Mouse (Mus musculus) cerebellum, adult (tissue): ENCODE data around the gene Hist1h4f.
"Not testable (repeated sequence)": the region's sequence is repeated elsewhere in the genome, so short reads cannot be mapped to it uniquely, and the experiment has no call there.

Source experiments
- ATAC-seq: cut with Nextera tagmentation; 2 replicates; pipeline ENCODE4 v1.9.2; 2017; ENCODE audit warnings: mild to moderate bottlenecking, moderate library complexity, mixed read lengths; ENCODE audit not compliant: insufficient number of reproducible peaks, low FRiP score, low TSS enrichment

Hist1h4f gene

DNA sequence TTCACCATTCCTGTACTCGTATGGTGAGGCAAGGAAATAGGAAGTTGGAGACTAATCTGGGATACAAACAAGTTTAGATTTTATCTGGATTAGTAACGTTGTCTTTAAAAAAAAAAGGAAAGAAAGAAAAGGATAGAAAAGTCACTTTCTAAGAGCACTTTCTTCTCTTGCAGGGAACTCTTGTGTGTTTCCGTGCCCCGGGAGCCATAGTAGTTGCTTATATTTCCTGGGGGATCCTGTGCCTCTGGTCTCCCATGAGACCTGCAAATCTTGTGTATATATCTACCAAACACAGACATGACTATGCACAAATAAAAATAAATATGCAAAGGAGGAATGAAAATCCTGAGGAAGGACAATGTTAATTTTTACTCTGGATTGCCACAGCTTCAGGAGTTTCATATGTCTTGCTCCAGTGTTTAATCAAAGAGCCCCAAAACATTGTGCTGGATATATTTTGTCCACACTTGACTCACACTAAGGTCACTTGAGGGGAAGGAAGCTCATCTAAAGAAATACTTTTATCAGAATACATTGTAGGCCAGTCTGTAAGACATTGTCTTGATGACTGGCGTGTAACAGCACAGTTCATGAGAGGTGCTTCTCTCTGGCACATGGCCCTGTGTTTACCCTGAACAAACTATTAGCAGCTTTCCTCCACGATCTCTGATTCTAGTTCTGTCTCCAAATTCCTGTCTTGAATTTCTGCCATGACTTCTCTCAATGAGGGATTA, 25.6 kb upstream of the Hist1h4f start:
- no peak for ATAC-seq

DNA sequence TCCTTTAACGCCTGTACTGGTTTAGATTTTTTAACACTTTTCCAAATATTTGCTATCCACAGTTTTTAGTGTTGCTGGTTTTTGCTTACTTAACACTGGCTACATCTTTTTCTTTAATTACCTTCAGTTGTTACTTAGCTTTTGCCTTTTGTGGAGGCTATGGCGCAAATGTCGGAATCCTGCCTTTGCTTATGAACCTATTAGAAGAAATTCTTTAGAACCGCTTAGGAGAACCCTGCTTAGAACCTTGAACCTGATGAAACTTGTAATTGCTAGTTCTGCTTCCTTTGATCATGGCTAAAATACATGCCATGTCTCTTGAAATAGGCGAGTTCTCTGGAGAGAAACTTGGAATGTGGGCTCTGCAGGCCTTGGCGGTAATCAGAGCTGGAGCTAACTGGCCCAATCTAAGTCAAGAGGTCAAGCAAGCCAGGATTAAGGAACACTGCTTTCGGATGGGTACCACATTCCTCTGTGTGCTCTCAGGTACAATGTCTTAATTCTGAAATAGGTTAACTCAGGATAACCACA, 25.0 kb upstream of the Hist1h4f start:
- no peak for ATAC-seq

DNA sequence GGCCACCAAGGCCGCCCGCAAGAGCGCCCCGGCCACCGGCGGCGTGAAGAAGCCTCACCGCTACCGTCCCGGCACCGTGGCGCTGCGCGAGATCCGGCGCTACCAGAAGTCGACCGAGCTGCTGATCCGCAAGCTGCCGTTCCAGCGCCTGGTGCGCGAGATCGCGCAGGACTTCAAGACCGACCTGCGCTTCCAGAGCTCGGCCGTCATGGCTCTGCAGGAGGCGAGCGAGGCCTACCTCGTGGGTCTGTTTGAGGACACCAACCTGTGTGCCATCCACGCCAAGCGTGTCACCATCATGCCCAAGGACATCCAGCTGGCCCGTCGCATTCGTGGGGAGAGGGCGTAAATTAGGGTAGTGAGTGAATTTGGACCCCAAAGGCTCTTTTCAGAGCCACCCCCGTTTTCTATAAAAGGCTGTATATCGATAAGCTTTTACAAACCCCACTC, 24.4 kb upstream of the Hist1h4f start:
- not testable (repeated sequence) for ATAC-seq

DNA sequence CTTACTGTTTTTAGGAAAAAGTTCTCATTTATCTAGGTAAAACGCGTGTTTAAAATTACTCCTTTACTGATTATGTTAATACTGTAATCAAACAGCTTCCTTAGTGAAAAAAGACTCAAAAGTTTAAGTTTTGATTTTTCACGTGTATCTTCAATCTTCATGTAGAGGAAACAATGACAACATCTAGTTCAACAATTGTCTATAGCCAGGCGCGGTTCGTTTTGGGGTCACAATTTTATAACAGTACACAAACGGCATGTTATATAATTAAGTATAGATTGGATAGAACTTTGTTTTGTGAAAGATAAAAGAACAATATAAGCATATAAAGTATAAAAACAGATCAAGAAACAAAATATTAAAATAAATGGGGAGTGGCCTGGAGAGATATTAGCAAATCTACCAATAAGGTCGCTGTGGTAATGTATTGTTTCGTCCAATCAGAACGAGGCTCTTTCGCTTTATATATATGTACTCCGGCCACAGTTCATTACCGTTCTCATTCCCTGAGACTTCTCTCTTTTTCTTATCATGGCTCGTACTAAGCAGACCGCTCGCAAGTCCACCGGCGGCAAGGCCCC, 23.9 kb upstream of the Hist1h4f start, which contains the start of gene Hist1h3d:
TSS of gene Hist1h3d (plus strand) at position 493 of the 581 bp plus-strand sequence.
- ATAC-seq, result no peak

DNA sequence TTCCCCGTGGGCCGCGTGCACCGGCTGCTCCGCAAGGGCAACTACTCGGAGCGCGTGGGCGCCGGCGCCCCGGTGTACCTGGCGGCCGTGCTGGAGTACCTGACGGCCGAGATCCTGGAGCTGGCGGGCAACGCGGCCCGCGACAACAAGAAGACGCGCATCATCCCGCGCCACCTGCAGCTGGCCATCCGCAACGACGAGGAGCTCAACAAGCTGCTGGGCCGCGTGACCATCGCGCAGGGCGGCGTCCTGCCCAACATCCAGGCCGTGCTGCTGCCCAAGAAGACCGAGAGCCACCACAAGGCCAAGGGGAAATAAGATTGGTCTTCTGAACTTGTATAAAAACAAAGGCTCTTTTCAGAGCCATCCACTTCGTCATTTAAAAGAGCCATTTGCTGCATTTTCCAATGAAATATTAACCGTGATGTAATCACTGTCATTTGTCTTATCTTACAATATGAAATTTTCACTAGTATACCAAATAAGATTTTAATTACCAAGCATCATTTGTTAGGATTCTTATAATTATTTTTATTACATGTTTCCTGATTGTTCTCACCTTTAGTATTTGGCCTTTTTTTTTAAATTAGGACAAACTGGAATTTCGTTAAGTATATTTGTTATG, 23.2 kb upstream of the Hist1h4f start:
- ATAC-seq, result not testable (repeated sequence)

DNA sequence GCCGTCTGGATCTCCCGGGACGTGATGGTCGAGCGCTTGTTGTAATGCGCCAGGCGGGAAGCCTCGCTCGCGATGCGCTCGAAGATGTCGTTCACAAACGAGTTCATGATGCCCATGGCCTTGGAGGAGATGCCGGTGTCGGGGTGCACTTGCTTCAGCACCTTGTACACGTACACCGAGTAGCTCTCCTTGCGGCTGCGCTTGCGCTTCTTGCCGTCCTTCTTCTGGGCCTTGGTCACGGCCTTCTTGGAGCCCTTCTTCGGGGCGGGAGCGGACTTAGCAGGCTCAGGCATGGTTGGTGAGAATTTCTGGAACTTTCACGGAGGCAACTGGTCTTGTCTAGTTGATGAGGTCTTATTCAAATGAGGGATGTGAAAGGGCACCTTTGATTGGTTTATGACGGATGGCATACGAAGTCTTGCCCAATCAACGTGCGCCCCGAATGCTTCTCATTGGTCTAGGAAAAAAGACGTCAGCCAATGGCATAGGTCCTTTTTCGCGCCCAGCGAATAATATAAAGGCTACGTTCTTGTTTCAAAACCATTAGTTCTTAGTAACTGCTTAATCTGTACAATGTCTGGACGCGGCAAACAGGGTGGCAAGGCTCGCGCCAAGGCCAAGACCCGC, 22.6 kb upstream of the Hist1h4f start, which contains the start of the genes Hist1h2bf and Hist1h2ad:
TSS of gene Hist1h2bf (minus strand) at position 299 of the 627 bp plus-strand sequence.
TSS of gene Hist1h2ad (plus strand) at position 484 of the 627 bp plus-strand sequence.
- ATAC-seq, result peak; percentile 90

DNA sequence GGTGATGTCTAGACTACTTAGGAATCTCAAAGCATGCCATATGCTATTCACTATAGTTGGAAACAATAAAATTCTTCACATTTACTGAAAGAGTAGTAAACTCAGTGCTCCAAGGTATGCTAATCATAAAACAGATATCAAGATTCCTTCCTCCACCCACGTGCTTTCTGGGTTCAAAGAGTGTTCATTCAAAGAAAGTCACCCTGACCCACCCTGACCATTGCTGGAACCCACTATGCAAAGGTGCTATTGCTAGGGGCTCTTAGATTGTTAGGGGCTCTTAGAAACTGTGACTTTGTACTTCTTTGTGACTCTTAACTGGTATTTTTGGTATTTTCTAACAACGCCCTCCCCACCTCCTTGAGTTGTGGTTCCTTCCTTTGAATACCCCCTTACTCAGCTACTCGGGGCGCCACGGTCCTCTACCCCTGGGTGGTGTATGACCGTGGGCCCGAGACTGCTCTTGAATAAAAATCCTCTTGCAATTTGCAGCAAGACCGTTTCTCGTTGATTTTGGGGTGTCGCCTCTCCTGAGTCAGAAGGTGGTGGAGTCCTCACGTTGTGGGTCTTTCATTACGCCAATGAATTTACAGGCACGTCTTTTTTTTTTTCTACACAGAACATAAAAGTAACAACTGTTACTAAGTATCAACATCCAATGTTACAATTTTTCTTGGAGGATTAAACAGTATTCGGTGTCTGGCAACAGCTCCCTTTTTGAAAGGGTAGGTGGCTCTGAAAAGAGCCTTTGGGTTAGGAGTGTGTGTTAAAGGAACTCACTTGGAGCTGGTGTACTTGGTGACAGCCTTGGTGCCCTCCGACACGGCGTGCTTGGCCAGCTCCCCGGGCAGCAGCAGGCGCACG, 21.8 kb upstream of the Hist1h4f start:
- not testable (repeated sequence) for ATAC-seq

DNA sequence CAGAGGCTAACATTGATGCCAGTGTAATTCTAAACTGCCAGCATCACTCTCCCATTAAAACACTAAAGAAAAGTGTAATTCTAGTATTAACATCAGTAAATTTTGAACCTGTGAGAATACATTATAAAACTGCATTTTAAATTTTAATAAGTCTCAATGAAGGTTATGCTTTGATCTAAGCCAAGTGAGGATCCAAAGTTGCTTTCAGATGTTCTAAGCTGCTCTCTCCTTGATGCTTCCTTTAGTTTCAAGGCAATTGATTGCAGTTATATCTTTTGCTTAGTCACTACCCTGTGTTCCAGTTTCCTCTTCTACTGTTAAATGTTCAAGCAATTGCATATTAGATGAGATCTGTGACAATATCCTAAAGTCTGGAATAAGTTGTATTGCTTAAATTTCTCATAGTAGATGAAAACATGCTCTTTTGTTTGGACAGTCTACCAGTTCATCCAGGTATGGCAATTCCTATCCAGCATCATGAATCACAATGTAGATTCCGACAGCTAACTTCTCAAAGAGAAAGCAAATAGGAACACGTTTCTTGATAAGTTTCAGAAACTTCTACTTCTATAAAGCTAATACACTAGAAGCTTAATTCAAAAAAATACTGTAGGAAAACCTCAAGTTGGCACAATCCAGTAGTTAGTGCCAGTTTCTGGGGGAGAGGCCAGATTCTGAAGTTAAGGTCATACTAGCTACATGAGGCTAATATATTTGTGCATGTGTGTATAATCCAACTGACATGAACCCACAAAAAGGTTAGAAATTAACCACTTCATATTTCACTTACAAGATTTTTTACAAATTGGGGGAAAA, 21.0 kb upstream of the Hist1h4f start:
- no peak for ATAC-seq

DNA sequence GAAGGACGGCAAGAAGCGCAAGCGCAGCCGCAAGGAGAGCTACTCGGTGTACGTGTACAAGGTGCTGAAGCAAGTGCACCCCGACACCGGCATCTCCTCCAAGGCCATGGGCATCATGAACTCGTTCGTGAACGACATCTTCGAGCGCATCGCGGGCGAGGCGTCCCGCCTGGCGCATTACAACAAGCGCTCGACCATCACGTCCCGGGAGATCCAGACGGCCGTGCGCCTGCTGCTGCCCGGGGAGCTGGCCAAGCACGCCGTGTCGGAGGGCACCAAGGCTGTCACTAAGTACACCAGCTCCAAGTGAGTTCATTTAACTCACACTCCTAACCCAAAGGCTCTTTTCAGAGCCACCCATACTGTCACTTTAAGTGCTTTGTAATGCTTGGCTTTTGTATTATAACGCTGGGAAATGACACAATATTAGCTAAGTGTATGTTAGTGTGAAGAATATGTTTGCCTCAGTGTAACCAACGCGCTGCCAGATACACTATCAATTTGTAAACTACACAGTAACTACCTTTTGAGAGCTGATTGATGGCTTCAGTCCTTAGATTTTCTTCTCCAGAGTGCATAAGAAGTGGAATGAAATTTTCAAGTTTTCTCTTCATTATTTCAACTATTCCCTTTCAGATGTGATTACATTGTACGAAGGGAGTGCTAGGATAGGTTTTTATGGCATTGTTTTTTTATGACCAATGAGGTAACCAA, 20.2 kb upstream of the Hist1h4f start:
- not testable (repeated sequence) for ATAC-seq

DNA sequence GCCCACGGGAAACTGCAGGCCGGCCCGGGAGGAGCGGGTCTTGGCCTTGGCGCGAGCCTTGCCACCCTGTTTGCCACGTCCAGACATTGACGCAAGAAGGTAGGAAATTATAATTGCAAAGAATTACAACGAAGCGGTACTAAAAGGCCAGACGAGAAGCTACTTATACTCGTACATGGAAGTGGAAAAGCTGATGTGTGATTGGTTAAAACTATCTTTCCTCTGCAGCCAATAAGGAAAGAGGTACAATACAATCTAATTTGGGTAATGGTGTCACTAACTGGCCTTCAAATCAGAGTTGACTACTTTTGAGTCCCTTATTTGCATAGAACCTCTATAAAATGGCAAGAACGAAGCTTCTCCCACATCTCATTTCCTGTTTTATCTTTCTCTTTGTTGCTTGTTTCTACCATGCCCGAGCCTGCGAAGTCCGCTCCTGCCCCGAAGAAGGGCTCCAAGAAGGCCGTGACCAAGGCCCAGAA, 19.6 kb upstream of the Hist1h4f start, which contains the start of the genes Hist1h2ae and Hist1h2bg:
TSS of gene Hist1h2ae (minus strand) at position 199 of the 482 bp plus-strand sequence.
TSS of gene Hist1h2bg (plus strand) at position 375 of the 482 bp plus-strand sequence.
- peak; percentile 97 for ATAC-seq

DNA sequence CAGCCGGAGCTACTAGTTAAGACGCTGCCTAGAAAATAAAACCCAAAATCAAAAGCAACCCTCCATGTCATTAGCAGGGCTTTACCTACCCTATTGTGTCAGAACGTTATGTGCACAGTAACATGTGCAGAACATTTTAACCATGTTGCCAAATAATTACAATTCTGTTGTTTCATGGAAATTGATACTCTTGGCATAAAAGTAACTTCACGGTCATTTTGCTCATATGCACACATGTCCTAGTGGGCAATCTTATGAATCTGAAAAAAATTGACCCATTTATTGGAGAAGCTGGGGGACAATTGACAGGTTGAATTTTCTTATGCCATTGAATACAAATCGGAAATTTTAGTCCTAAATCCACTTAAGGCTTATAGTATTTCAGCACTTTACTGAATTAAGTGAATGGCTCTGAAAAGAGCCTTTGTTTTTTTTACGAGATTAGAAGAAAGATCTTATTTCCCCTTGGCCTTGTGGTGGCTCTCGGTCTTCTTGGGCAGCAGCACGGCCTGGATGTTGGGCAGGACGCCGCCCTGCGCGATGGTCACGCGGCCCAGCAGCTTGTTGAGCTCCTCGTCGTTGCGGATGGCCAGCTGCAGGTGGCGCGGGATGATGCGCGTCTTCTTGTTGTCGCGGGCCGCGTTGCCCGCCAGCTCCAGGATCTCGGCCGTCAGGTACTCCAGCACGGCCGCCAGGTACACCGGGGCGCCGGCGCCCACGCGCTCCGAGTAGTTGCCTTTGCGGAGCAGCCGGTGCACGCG, 19.0 kb upstream of the Hist1h4f start:
- not testable (repeated sequence) for ATAC-seq

DNA sequence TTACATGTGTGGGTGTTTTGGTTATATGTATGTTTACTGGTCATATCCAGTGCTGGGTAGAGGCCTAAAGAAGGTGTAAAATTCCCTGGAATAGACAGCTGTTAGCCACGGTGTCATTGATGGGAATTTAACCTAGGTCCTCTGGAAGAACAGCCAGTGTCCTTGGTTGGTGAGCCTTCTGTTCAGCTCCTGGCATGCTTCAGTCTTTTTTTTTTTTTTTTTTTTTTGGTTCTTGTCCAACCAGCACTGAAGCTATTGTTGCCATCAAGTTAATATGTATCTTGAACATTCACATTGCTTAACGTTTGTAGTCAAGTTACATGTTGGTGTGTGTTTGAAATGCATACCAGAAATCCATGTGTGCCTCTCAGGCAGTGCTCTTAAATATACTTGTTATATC, 13.0 kb upstream of the Hist1h4f start:
- ATAC-seq, result no peak

DNA sequence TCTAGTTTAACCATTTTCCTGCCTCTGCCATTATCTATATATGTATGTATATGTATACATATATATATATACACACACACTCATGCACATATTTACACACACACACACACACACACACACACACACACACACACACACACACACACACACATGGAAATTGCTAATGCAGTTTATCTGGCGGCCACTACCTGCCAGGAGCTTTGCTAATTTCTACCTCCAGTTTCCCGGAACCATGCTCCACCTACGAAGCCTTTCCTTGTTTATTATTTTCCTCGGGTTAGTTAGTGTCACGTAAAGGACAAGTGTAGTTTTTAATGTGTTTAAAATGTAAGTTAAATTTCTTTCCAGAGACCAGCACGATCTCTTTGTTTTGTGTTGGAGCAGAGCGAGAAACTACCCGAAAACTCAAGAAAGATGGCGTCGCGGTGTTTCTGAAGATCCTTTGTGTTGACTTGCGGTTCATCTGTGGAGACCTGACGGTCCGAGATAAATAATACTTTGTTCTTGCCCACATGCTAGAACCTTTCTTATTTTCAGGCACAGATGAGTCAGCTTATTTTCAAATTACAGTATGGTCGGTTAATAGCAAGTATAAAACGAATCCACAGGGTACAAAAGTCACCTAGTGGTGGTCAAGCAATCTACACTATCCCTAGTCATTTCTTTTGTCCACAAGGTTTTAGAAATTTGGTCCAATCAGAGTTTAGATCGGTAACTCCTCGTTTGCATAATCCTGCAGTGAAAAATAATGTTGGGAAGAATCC, 11.4 kb upstream of the Hist1h4f start:
- ATAC-seq, result peak; percentile 71

DNA sequence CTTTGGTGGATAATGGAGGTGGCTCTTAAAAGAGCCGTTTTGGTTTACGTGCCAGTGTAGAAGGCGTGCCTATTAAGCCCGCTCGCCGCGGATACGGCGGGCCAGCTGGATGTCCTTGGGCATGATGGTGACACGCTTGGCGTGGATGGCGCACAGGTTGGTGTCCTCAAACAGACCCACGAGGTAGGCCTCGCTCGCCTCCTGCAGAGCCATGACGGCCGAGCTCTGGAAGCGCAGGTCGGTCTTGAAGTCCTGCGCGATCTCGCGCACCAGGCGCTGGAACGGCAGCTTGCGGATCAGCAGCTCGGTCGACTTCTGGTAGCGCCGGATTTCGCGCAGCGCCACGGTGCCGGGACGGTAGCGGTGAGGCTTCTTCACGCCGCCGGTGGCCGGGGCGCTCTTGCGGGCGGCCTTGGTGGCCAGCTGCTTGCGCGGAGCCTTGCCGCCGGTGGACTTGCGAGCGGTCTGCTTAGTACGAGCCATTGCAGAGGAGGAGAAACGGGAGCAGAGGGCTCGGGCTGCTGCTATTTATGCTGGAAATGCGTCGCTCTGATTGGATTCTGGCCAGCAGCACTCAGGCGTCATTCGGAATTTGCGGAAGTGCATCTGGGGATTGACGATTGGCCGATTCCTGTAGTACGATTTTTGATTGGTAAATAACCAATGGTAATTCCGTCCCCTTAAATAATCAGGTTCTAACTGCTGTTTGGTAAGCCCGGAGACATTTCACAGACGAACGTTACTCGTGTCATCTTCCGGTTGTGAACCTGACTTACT, 10.6 kb upstream of the Hist1h4f start, which contains the start of gene Hist1h3e:
TSS of gene Hist1h3e (minus strand) at position 487 of the 777 bp plus-strand sequence.
- ATAC-seq, result peak; percentile 93

DNA sequence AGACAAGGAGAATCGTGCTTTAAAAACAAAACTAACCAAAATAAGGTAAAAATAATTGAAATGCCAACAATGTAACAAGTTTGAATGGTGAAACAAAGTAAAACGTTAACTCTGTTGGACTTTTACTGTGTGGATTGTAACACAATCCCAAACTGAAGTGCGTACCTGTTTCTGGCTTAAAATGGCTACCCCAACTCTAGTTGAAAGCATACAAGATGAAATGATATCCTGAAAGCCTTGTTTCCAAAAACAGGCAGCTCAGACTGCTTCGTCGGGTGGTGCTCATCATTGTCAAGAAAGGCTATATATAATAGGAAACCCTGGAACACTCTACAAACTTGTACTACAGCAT, 10.1 kb upstream of the Hist1h4f start:
- ATAC-seq, result not testable (repeated sequence)

DNA sequence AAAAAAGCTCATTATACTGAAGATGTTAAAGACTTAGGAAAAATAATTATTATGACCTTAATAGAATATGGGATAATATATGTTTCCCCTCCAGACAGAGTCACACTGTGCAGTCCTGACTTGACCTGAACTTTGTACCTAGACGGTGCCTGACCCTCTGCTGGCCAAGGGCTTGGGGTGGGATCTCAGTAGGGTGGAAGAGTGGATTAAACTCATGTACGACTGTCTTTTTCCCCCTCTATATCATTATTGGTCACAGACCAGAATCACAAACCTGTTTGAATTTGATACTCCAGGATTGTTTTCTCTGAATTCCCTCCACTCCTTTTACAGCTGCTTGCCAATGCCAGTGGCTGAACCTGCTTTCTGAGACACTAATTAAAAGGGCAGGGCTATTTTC, 9.3 kb upstream of the Hist1h4f start:
- not testable (repeated sequence) for ATAC-seq
